ENCODE assay signal across 8 mouse cellular contexts in genomic region chr3:152191791-152192237, GRCm38 (mm10). TPM values are rescaled to one million over a fixed set of nuclear protein-coding genes. Genes with fewer than 3 reads are reported as not detected.
DNase-seq lines count a peak whose midpoint lies in the region; ATAC-seq and TF ChIP-seq lines count a peak whose summit lies in the region.

No protein-coding gene starts in this region.

- H3K4me1 ChIP-seq in spleen, adult 2 months (ENCODE audit: control insufficient read depth, insufficient read depth, insufficient read length), result no peaks in the 10 kb centered on the region
- H3K4me1 ChIP-seq in heart, adult 2 months (ENCODE audit: control insufficient read depth, insufficient read depth, low read length), result peaks cover 7% of the 10 kb centered on the region
- H3K4me1 ChIP-seq in stomach, embryonic 14.5 days (ENCODE audit: control insufficient read depth, insufficient read depth, low read length), result no peaks in the 10 kb centered on the region

- no peaks in the 10 kb centered on the region for H3K27me3 ChIP-seq in spleen, adult 2 months (ENCODE audit: control insufficient read depth, insufficient read depth, low read length)
- H3K27me3 ChIP-seq in heart, adult 2 months (ENCODE audit: control insufficient read depth, insufficient read depth, low read length), result no peaks in the 10 kb centered on the region
- no peaks in the 10 kb centered on the region for H3K27me3 ChIP-seq in stomach, embryonic 14.5 days (ENCODE audit: control insufficient read depth, insufficient read depth, low read length)

- peak overlapping the region; percentile 60 for H3K4me2 ChIP-seq in stomach, embryonic 14.5 days (replicated peaks; ENCODE audit: low read depth, low read length)

- TF ChIP-seq POLR2A in spleen, adult 2 months (IDR thresholded peaks at IDR 0.05; ENCODE audit: low read depth, low read length), result no peak
- peak; percentile 69 for TF ChIP-seq POLR2A in heart, adult 2 months (IDR thresholded peaks at IDR 0.05; ENCODE audit: insufficient read depth, low read depth, low read length)

- WGBS in spleen, adult 2 months, result 23% methylated on average over 6 of the region's 6 CpGs
- WGBS in heart, adult 2 months, result 0% methylated on average over 6 of the region's 6 CpGs
- whole genome bisulfite sequencing in stomach, embryonic 14.5 days, result 5% methylated on average over 6 of the region's 6 CpGs

- peak overlapping the region; percentile 44; the same call in 1 of the 2 replicates for H3K27ac ChIP-seq in spleen, adult 2 months (ENCODE audit: insufficient read depth, low read length)
- peak overlapping the region; percentile 86 for H3K27ac ChIP-seq in heart, adult 2 months
- H3K27ac ChIP-seq in stomach, embryonic 14.5 days (ENCODE audit: low read length), result peak overlapping the region; percentile 95

- no peaks in the 10 kb centered on the region for H3K36me3 ChIP-seq in spleen, adult 2 months (ENCODE audit: control insufficient read depth, insufficient read depth, low read length)
- peaks cover 17% of the 10 kb centered on the region for H3K36me3 ChIP-seq in heart, adult 2 months (ENCODE audit: control insufficient read depth, insufficient read depth, low read length)
- no peaks in the 10 kb centered on the region for H3K36me3 ChIP-seq in stomach, embryonic 14.5 days (ENCODE audit: control insufficient read depth, insufficient read depth, low read length)

- no peak for TF ChIP-seq CTCF in spleen, adult 2 months (IDR thresholded peaks at IDR 0.05; ENCODE audit: extremely low read depth, insufficient read depth, insufficient read length, insufficient replicate concordance)
- TF ChIP-seq CTCF in heart, adult 2 months (IDR thresholded peaks at IDR 0.05), result no peak

- ATAC-seq in common myeloid progenitor, adult 5-6 weeks (replicated peaks; ENCODE audit: low read depth, poor library complexity, severe bottlenecking), result peak; percentile 28
- peak; percentile 17; the same call in 1 of the 2 replicates for ATAC-seq in stomach, embryonic 14.5 days (ENCODE audit: insufficient number of reproducible peaks, insufficient read depth, low FRiP score, low read depth)

- DNase-seq in spleen, adult 2 months (ENCODE audit: low read depth in 1 of 2, low spot score in 2 of 2), result no peak
- no peak for DNase-seq in spleen, postnatal 4 days (ENCODE audit: low spot score in 2 of 2)
- DNase-seq in heart, adult 2 months, result peak; percentile 60 to 71
- peak; percentile 48 to 52 for DNase-seq in kidney, adult 8-10 months
- peak; percentile 75 for DNase-seq in lung, postnatal 14 days
- DNase-seq in layer of hippocampus, postnatal 36 days, result no peak

- H3K79me2 ChIP-seq in heart, adult 2 months (replicated peaks; ENCODE audit: control insufficient read depth, insufficient read depth, low read length), result no peaks in the 10 kb centered on the region; the same call in 1 of the 2 replicates

- TF ChIP-seq EP300 in heart, adult 2 months (IDR thresholded peaks at IDR 0.05; ENCODE audit: insufficient read depth, low read depth, low read length), result peak; percentile 57; the same call in 1 of the 2 replicates

- H3K9ac ChIP-seq in heart, adult 2 months (ENCODE audit: low read depth, low read length), result peak overlapping the region; percentile 92
- peak overlapping the region; percentile 18 for H3K9ac ChIP-seq in stomach, embryonic 14.5 days (replicated peaks; ENCODE audit: low read depth, low read length)

- intact Hi-C loops in heart, adult 2 months (cut with DNase I), result loop anchor here (2.0 kb wide), 3 partner anchors 47 to 77 kb away; no protein-coding TSS in a partner anchor

- no peaks in the 10 kb centered on the region for H3K9me3 ChIP-seq in stomach, embryonic 14.5 days (ENCODE audit: control insufficient read depth, low read depth, low read length)

- peak overlapping the region; percentile 22; the same call in 1 of the 2 replicates for H3K4me3 ChIP-seq in spleen, adult 2 months (ENCODE audit: extremely low read depth, insufficient read depth, insufficient read length)
- peak overlapping the region; percentile 68 for H3K4me3 ChIP-seq in heart, adult 2 months
- H3K4me3 ChIP-seq in stomach, embryonic 14.5 days (ENCODE audit: low read depth, low read length), result peak overlapping the region; percentile 40

RNA-seq across cellular contexts. Expression of gene Dnajb4, which starts 18.3 kb away (rescaled TPM):
- 2.2 and 2.4 TPM in 2 replicates for polyA plus RNA-seq in spleen, adult 2 months (2012; rRNA removed)
- 72.1 and 88.3 TPM in 2 replicates for total RNA-seq in common myeloid progenitor, adult 5-6 weeks (2017)
- total RNA-seq in heart, adult 2 months (2021), result 100 to 1,000 TPM in 1 of 2 experiments, 10 to 100 TPM in 1; 98.4 to 102 TPM
- polyA plus RNA-seq in heart, adult 2 months (2012; rRNA removed), result 18.1 and 43.8 TPM in 2 replicates
- polyA plus RNA-seq in stomach, embryonic 14.5 days (2014; fragmentation: Nextera tagmentation; extraction: Ambion mirVana), result 30.3 and 31.4 TPM in 2 replicates
- total RNA-seq in layer of hippocampus, postnatal 36 days (2021), result 10 to 100 TPM; 72.2 to 74.1 TPM

RNA-seq across cellular contexts. Expression of gene Fubp1, which starts 18.4 kb away (rescaled TPM):
- 59.1 and 68.7 TPM in 2 replicates for polyA plus RNA-seq in spleen, adult 2 months (2012; rRNA removed)
- 244 and 251 TPM in 2 replicates for total RNA-seq in common myeloid progenitor, adult 5-6 weeks (2017)
- 10 to 100 TPM; 54.2 to 58.0 TPM for total RNA-seq in heart, adult 2 months (2021)
- 39.4 and 61.3 TPM in 2 replicates for polyA plus RNA-seq in heart, adult 2 months (2012; rRNA removed)
- polyA plus RNA-seq in stomach, embryonic 14.5 days (2014; fragmentation: Nextera tagmentation; extraction: Ambion mirVana), result 252 and 265 TPM in 2 replicates
- 100 to 1,000 TPM; 124 to 143 TPM for total RNA-seq in layer of hippocampus, postnatal 36 days (2021)

RNA-seq across cellular contexts. Expression of gene Gipc2, which starts 25.8 kb away (rescaled TPM):
- polyA plus RNA-seq in spleen, adult 2 months (2012; rRNA removed), result 0.06 and 0.12 TPM in 2 replicates
- 1.2 TPM in 1 of 2 replicates, not detected in the other for total RNA-seq in common myeloid progenitor, adult 5-6 weeks (2017)
- 1 to 10 TPM; 3.5 to 6.1 TPM for total RNA-seq in heart, adult 2 months (2021)
- 4.8 and 5.2 TPM in 2 replicates for polyA plus RNA-seq in heart, adult 2 months (2012; rRNA removed)
- 43.8 and 51.8 TPM in 2 replicates for polyA plus RNA-seq in stomach, embryonic 14.5 days (2014; fragmentation: Nextera tagmentation; extraction: Ambion mirVana)
- total RNA-seq in layer of hippocampus, postnatal 36 days (2021), result 1 to 10 TPM; 1.2 to 1.8 TPM

Comparison
In these comparisons a context has a peak if more than half of its experiments do, and no peak if none do; other contexts are left out.
1. DNase-seq: peak in heart, adult 2 months (2 of 2), kidney, adult 8-10 months (2 of 2) and lung, postnatal 14 days (single experiment); none in spleen, adult 2 months (0 of 2), spleen, postnatal 4 days (0 of 2) and layer of hippocampus, postnatal 36 days (0 of 2).
2. H3K27ac ChIP-seq: peak in every context shown above with its lines; median percentile 95 in stomach, embryonic 14.5 days; 86 in heart, adult 2 months; 44 in spleen, adult 2 months.
3. Peak in every context shown above with its lines, with median percentiles within 50 percentile points of each other: H3K4me3 ChIP-seq.